Mouse (Mus musculus) hindbrain, embryonic 14.5 days (tissue): ENCODE results near the gene Ldb2. TPM values are rescaled to one million over a fixed set of nuclear protein-coding genes. Genes with fewer than 3 reads are reported as not detected.

ENCODE experiments used
- ATAC-seq: fragments of 200-750 bp; cut with Nextera tagmentation; 2 replicates; pipeline ENCODE4 v1.8.0; 2017; ENCODE audit warnings: moderate number of reproducible peaks, mild to moderate bottlenecking, moderate TSS enrichment, moderate library complexity; ENCODE audit not compliant: low FRiP score
- DNase-seq: peaks from one replicate; pipeline ENCODE4 v3.0.0-alpha.2; 2015; ENCODE audit warnings: low spot score
- H3K27ac ChIP-seq: fragments of 300-500 bp; sonication (generic); 2 replicates; pipeline ENCODE4 v1.5.1; 2014; ENCODE audit warnings: mild to moderate bottlenecking, moderate library complexity
- H3K27me3 ChIP-seq: fragments of 300-500 bp; sonication (generic); 2 replicates; pipeline ENCODE4 v1.6.1; 2014; ENCODE audit warnings: mild to moderate bottlenecking, low read length, mixed read lengths; ENCODE audit not compliant: control insufficient read depth, insufficient read depth
- H3K36me3 ChIP-seq: fragments of 300-500 bp; sonication (generic); replicated peaks from 2 replicates; pipeline ENCODE4 v1.6.1; 2014; ENCODE audit not compliant: control insufficient read depth, insufficient read depth
- H3K4me1 ChIP-seq: fragments of 300-500 bp; sonication (generic); replicated peaks from 2 replicates; pipeline ENCODE4 v1.6.1; 2014; ENCODE audit warnings: antibody characterized with exemption, low read length, mixed read lengths; ENCODE audit not compliant: control insufficient read depth, insufficient read depth
- H3K4me2 ChIP-seq: fragments of 300-500 bp; sonication (generic); replicated peaks from 2 replicates; pipeline ENCODE4 v1.6.1; 2014; ENCODE audit warnings: mild to moderate bottlenecking, moderate library complexity
- H3K4me3 ChIP-seq: fragments of 300-500 bp; sonication (generic); replicated peaks from 2 replicates; pipeline ENCODE4 v1.5.1; 2014; ENCODE audit warnings: mild to moderate bottlenecking, low read length
- H3K9ac ChIP-seq: fragments of 300-500 bp; sonication (generic); 2 replicates; pipeline ENCODE4 v1.6.1; 2014
- H3K9me3 ChIP-seq: fragments of 300-500 bp; sonication (generic); 2 replicates; pipeline ENCODE4 v1.6.1; 2016; ENCODE audit warnings: low read length; ENCODE audit not compliant: control insufficient read depth
- WGBS: fragments of 180-500 bp; shearing (Covaris S2); extraction: QIAGEN DNeasy Blood & Tissue Kit; methylation state at CpG from one replicate; pipeline ENCODE4 v1.1.7; 2014; 5-methylcytosine and 5-hydroxymethylcytosine counted together
- polyA plus RNA-seq: library from polyadenylated mRNA; unstranded; fragments of >200 nt; fragmentation: Nextera tagmentation; extraction: Ambion mirVana; gene quantifications from 2 replicates; pipeline ENCODE4 v1.2.1, GENCODE M21; 2014

Ldb2 gene
- polyA plus RNA-seq, 1 experiment from 2014 or later: 40.5 TPM

DNA sequence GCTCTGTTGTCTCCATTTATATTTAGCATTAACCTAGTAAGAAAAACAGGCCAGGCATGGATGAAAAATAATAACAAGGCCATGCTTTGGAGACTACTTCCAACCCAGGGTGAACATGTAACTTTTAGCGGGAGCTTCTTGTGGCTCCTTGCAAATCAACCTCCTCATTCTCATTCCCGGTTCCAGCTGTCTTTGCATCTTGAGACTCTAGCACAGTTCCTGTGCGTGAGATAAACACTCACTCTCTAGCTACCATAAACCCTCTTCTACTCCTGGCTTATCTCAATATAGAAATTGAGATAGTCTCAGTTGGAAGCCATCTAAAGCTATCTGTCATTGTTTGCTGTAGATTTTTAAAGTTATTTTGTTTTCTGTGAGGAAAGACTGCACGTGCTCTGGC, 20.1 kb downstream of the Ldb2 start:
- Histone ChIP-seq H3K36me3 (no peaks in the 10 kb centered on the region), H3K9ac (no peak overlapping the region), H3K4me2 (no peak overlapping the region), H3K27me3 (no peaks in the 10 kb centered on the region), H3K4me3 (no peak overlapping the region), H3K27ac (no peak overlapping the region), H3K9me3 (no peaks in the 10 kb centered on the region), H3K4me1 (no peaks in the 10 kb centered on the region)
- no peak for ATAC-seq
- no peak for DNase-seq
- WGBS: 92% methylated on average over 4 of the region's 4 CpGs

DNA sequence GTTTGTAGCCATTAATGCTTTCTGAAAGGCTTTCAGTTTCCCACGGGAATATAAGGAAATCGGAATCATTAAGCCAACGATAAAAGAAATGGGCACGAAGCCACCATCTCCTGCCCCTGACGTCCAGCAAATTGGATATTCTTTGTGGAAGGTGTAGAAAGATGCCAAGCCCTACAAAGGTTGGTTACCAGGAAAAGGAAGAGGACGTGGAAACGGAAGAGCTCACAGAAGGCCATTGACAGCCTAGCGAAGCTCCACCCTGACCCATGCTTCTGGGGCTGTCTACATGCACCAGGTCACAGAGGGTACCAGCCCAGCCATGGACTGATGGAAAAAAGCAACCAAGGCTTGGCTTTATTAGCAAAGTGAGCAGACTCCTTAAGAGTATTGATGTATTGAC, 31.0 kb downstream of the Ldb2 start:
- Histone ChIP-seq H3K27ac (no peak overlapping the region), H3K36me3 (no peaks in the 10 kb centered on the region), H3K9ac (no peak overlapping the region), H3K4me2 (no peak overlapping the region), H3K4me3 (no peak overlapping the region), H3K4me1 (no peaks in the 10 kb centered on the region), H3K9me3 (no peaks in the 10 kb centered on the region), H3K27me3 (no peaks in the 10 kb centered on the region)
- ATAC-seq: no peak
- no peak for DNase-seq
- WGBS: 82% methylated on average over 8 of the region's 8 CpGs

DNA sequence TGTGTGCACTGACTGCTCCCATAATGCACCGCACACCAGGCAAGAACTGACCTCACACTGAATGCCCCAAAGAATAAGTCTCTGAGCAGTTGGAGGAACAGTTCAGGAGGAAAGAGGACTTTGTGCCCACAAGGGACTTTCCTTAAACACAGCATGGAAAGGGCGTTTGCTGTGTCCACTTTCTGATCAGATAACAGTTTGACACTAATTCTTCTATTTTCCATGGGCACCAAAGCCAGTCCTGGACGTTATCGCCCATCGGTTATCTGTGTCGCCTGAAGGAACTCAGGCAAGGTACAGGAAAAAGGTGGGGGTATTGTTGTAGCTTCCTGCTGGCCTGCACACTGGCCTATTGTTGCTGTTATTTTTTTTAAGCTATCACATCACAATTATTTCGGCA, 34.6 kb downstream of the Ldb2 start:
- Histone ChIP-seq H3K36me3 (no peaks in the 10 kb centered on the region), H3K27me3 (no peaks in the 10 kb centered on the region), H3K4me2 (no peak overlapping the region), H3K4me1 (no peaks in the 10 kb centered on the region), H3K27ac (no peak overlapping the region), H3K4me3 (no peak overlapping the region), H3K9me3 (no peaks in the 10 kb centered on the region), H3K9ac (no peak overlapping the region)
- 86% methylated on average over 7 of the region's 7 CpGs for WGBS
- ATAC-seq (no peak), DNase-seq (no peak)

DNA sequence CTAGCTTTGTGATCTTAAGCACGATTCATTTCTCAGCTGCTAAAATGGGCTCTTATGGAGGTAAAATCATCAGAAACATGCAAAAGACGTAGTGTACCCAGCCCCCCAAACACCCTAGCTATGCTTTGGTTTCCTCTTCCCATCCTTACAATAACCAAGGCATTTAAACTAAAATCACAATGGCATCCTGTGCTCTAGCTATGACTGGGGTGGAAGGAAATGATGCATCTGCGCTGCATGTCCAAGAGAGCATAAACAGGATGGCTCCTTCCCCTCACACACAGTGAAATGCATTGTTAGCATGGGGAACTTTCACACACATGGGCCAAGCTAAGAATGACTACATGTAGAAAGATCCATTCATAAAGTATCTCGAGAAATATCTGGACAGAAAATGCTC, 40.3 kb downstream of the Ldb2 start:
- ATAC-seq: no peak
- Histone ChIP-seq H3K9ac (no peak overlapping the region), H3K4me1 (no peaks in the 10 kb centered on the region), H3K9me3 (no peaks in the 10 kb centered on the region), H3K4me2 (no peak overlapping the region), H3K27ac (no peak overlapping the region), H3K36me3 (no peaks in the 10 kb centered on the region), H3K4me3 (no peak overlapping the region), H3K27me3 (no peaks in the 10 kb centered on the region)
- 80% methylated on average over 4 of the region's 4 CpGs for WGBS
- DNase-seq: no peak

DNA sequence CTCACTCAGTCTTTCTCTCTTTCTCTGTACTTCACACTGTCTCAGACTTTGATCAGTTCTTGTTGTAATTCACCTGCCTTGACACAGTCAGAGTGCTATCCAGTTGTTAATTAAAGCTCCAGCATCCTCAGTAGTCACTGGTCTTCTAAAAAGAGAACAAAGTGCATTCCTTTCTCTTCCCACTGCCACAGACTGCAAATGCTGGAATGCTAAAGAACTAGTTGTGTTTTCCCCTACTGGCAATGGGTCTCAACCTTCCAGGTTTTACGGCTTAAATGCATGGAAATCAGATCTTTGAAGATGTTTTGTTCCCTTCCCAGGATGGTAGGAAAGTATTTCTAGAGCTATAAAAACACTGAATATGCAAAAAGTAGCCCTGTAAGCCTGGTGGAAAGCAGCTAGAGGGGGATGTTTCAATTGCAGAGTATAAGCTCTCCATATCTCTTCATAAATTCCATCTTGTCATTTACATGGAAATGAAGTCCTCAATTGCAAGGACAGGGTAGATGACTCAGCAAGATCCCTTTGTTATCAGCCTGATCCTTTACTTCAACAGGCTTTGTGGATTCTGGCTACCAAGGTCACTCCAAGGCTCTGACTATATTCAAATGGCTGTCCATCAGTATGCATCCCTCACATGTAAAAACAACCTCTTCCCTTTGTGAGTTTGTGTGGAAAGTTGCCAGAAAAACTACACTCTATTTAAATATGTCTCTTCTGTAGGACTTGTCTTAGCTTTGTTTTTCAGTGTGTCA, 45.1 kb downstream of the Ldb2 start:
- no peak overlapping the region for H3K4me3 ChIP-seq
- H3K4me2 ChIP-seq: no peak overlapping the region
- no peaks in the 10 kb centered on the region for H3K4me1 ChIP-seq
- no peak for ATAC-seq
- WGBS: 41% methylated on average over 1 of the region's 1 CpGs
- H3K9me3 ChIP-seq: no peaks in the 10 kb centered on the region
- no peaks in the 10 kb centered on the region for H3K36me3 ChIP-seq
- H3K9ac ChIP-seq: no peak overlapping the region
- no peak overlapping the region for H3K27ac ChIP-seq
- no peaks in the 10 kb centered on the region for H3K27me3 ChIP-seq
- no peak for DNase-seq

DNA sequence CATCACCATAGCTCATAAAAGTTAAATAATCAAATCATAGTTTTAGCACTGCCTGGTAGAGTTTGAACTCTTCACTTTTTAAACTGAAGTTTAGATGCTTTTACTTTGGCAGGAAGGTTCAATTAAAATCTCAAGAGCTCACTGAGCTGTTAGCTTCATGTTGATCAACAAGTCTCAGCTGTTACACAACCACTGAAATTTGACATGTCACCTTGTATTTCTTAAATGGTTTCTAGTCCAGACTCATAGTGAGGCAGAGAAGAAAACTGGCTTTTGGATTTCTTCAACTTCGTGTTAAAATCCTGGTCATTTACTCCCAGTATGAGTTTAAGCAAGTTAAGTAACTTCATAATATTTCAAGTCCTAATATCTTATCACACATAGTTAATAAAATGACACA, 53.8 kb downstream of the Ldb2 start:
- Histone ChIP-seq H3K36me3 (no peaks in the 10 kb centered on the region), H3K9ac (no peak overlapping the region), H3K27ac (no peak overlapping the region), H3K4me2 (no peak overlapping the region), H3K4me3 (no peak overlapping the region), H3K9me3 (no peaks in the 10 kb centered on the region), H3K4me1 (no peaks in the 10 kb centered on the region), H3K27me3 (no peaks in the 10 kb centered on the region)
- WGBS: 87% methylated on average over 1 of the region's 1 CpGs
- no peak for DNase-seq
- ATAC-seq: no peak

DNA sequence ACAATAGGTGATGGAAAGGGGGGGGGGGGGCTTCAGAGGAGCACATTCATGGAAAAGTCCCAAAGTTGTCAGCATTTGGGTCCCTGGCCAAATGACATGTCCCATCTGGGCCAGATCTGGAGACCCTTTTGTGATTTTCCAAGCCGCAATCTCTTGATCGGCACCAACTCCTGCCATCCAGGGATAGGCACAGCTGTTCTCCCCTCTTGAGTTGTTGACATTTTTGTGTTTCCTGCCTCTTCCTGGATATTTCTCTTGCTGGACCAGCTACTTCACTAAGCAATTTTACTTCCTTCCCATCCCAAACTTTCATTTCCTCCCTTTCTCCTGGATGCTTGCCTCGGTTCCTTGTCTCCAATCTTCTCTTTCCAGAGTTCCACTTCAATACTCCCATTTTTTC, 63.1 kb downstream of the Ldb2 start:
- WGBS: 83% methylated on average over 3 of the region's 3 CpGs
- H3K4me2 ChIP-seq: no peak overlapping the region

DNA sequence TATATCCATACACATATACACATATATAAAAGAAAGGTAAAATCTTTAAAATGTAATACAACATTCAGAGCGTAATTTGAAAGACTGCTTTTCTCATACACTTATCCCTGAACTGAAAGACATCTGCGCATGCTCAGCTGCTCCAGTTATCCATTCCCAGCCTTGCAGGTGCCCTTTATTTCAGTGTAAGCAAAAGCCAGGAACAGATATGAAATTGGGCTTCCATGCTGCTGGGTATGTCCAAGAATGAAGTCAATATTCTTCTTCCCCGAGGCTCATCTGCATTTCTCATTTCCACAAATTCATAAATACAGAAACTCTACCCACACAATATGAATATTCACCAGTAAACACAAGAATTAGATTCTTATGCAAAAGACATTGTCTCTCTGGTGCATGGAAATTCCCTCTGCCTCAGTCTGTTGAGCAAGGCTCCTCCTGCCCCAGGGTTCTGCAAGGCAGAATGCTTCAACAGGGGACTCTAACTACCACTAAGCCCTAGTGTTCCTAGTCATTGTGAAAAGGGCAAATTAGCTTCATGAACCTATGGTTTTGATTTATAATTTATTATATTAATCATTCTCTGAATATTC, 65.3 kb downstream of the Ldb2 start:
- no peaks in the 10 kb centered on the region for H3K36me3 ChIP-seq
- H3K4me2 ChIP-seq: no peak overlapping the region
- no peaks in the 10 kb centered on the region for H3K27me3 ChIP-seq
- H3K4me3 ChIP-seq: no peak overlapping the region
- H3K4me1 ChIP-seq: 0 out of 2 replicates have a peak, but pooled peaks cover 6% of the 10 kb centered on the region
- DNase-seq (no peak), ATAC-seq (no peak)
- 0 out of 2 replicates have a peak overlapping the region, but pooled peaks have one; percentile 32 for H3K27ac ChIP-seq
- no peak overlapping the region for H3K9ac ChIP-seq
- no peaks in the 10 kb centered on the region for H3K9me3 ChIP-seq
- WGBS: 89% methylated on average over 3 of the region's 3 CpGs

More for the DNA sequence above, 63.1 kb downstream of the Ldb2 start:
- Histone ChIP-seq H3K9ac (no peak overlapping the region), H3K27me3 (no peaks in the 10 kb centered on the region), H3K36me3 (no peaks in the 10 kb centered on the region), H3K4me3 (no peak overlapping the region), H3K27ac (no peak overlapping the region), H3K4me1 (0 out of 2 replicates have a peak, but pooled peaks cover 6% of the 10 kb centered on the region), H3K9me3 (no peaks in the 10 kb centered on the region)
- DNase-seq: no peak
- no peak for ATAC-seq

DNA sequence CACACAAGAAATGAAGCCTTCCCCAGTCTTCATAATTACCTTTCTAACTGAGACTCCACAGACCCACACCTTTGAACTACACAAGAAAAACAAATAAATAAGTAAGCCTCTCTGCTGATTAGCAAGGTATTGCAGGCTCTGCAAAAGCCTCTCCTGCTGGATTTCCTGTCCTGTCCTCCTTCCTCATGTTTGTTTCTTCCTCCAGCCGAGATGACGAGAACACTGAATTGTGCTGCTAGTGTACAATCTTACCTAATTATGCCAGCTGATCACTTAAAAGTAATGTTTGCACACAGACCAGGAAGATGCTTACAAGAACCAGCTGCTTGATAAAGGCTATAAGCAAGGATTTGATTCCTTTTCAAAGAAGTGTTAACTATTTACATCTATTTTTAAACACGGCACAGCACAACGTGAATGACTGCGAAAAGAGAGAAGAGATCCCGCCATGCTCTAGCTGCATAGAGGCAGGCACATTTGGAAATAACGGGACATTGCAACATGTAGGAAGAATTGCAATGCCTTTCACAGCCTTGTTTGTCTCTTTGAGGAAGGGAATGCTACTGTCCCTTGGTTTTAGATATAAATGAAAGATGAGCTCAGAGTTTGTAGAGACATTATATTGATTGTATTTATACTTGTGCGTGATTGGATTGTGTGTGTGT, 69.7 kb downstream of the Ldb2 start:
- H3K36me3 ChIP-seq: no peaks in the 10 kb centered on the region
- WGBS: 89% methylated on average over 8 of the region's 8 CpGs
- no peak overlapping the region for H3K4me3 ChIP-seq
- DNase-seq (no peak), ATAC-seq (no peak)
- no peaks in the 10 kb centered on the region for H3K9me3 ChIP-seq
- H3K27me3 ChIP-seq: no peaks in the 10 kb centered on the region
- no peak overlapping the region for H3K27ac ChIP-seq
- no peak overlapping the region for H3K9ac ChIP-seq
- no peak overlapping the region for H3K4me2 ChIP-seq
- peaks cover 8% of the 10 kb centered on the region; the same call in 1 of the 2 replicates for H3K4me1 ChIP-seq
